Mouse (Mus musculus) heart, postnatal 0 days (tissue): Measurements from ENCODE around the gene Sh3gl3. TPM values are rescaled to one million over a fixed set of nuclear protein-coding genes. Genes with fewer than 3 reads are reported as not detected.
A peak's percentile ranks its signal among the peaks of the same experiment; 100 is the strongest.

Experiments used
- ATAC-seq: fragments of 200-750 bp; cut with Nextera tagmentation; 2 replicates; pipeline ENCODE4 v1.8.0; 2017; ENCODE audit warnings: low read depth, moderate number of reproducible peaks, moderate library complexity; ENCODE audit not compliant: insufficient read depth
- DNase-seq: peaks from one replicate; pipeline ENCODE4 v3.0.0-alpha.2; 2016; ENCODE audit warnings: low spot score
- H3K27ac ChIP-seq: fragments of 300-500 bp; sonication (generic); 2 replicates; pipeline ENCODE4 v1.5.1; 2014; ENCODE audit warnings: low read depth, mild to moderate bottlenecking
- H3K27me3 ChIP-seq: fragments of 300-500 bp; sonication (generic); 2 replicates; pipeline ENCODE4 v1.6.1; 2014; ENCODE audit warnings: low read length, mixed read lengths; ENCODE audit not compliant: control insufficient read depth, insufficient read depth
- H3K36me3 ChIP-seq: fragments of 300-500 bp; sonication (generic); replicated peaks from 2 replicates; pipeline ENCODE4 v1.6.1; 2014; ENCODE audit warnings: low read length, mixed read lengths; ENCODE audit not compliant: control insufficient read depth, insufficient read depth
- H3K4me1 ChIP-seq: fragments of 300-500 bp; sonication (generic); 2 replicates; pipeline ENCODE4 v1.6.1; 2014; ENCODE audit warnings: antibody characterized with exemption; ENCODE audit not compliant: control insufficient read depth, insufficient read depth
- H3K4me2 ChIP-seq: fragments of 300-500 bp; sonication (generic); 2 replicates; pipeline ENCODE4 v1.6.1; 2014; ENCODE audit warnings: low read depth, mild to moderate bottlenecking, low read length, moderate library complexity
- H3K4me3 ChIP-seq: fragments of 300-500 bp; sonication (generic); 2 replicates; pipeline ENCODE4 v1.5.1; 2014; ENCODE audit warnings: low read depth, low read length
- H3K9ac ChIP-seq: fragments of 300-500 bp; sonication (generic); replicated peaks from 2 replicates; pipeline ENCODE4 v1.6.1; 2014; ENCODE audit warnings: low read depth, low read length, mixed read lengths
- H3K9me3 ChIP-seq: fragments of 300-500 bp; sonication (generic); replicated peaks from 2 replicates; pipeline ENCODE4 v1.6.1; 2016; ENCODE audit warnings: low read length; ENCODE audit not compliant: control insufficient read depth
- CTCF ChIP-seq: IDR thresholded peaks from 2 replicates; pipeline ENCODE4 v1.5.1; 2016; ENCODE audit warnings: antibody characterized with exemption, control low read depth, low read depth
- EP300 ChIP-seq: IDR thresholded peaks from 2 replicates; pipeline ENCODE4 v1.6.1; 2016; ENCODE audit warnings: antibody characterized with exemption, low read depth
- WGBS: fragments of 180-500 bp; shearing (Covaris S2); extraction: QIAGEN DNeasy Blood & Tissue Kit; methylation state at CpG from one replicate; pipeline ENCODE4 v1.1.7; 2014; 5-methylcytosine and 5-hydroxymethylcytosine counted together
- polyA plus RNA-seq: library from polyadenylated mRNA; unstranded; fragments of >200 nt; fragmentation: Nextera tagmentation; extraction: Ambion mirVana; gene quantifications from 2 replicates; pipeline ENCODE4 v1.2.1, GENCODE M21; 2015
- total RNA-seq: library from RNA; depleted of rRNA; stranded (reverse); fragments of >200 nt; gene quantifications from 2 replicates; pipeline ENCODE4 v1.2.3, GENCODE M21; 2014; ENCODE audit warnings: low replicate concordance

Sh3gl3 gene
- total and polyA plus RNA-seq, 2 experiments from 2014 or later, result 1.1 to 3.3 TPM

- no peak for DNase-seq
- no peaks in the 10 kb centered on the region for H3K27me3 ChIP-seq
- 68% methylated on average over 18 of the region's 18 CpGs for WGBS
- no peaks in the 10 kb centered on the region for H3K36me3 ChIP-seq
- ATAC-seq, result no peak
- H3K4me3 ChIP-seq, result no peak overlapping the region
- TF ChIP-seq CTCF (peak; percentile 51), EP300 (no peak)
- no peak overlapping the region for H3K27ac ChIP-seq
- H3K9ac ChIP-seq, result no peak overlapping the region
- no peak overlapping the region for H3K4me2 ChIP-seq
- H3K4me1 ChIP-seq, result 0 out of 2 replicates have a peak, but pooled peaks cover 9% of the 10 kb centered on the region
- H3K9me3 ChIP-seq, result no peaks in the 10 kb centered on the region
These were observed 102.0 kb downstream of the Sh3gl3 start for GRCm38 (mm10) chr7:82275529-82276204.

DNA sequence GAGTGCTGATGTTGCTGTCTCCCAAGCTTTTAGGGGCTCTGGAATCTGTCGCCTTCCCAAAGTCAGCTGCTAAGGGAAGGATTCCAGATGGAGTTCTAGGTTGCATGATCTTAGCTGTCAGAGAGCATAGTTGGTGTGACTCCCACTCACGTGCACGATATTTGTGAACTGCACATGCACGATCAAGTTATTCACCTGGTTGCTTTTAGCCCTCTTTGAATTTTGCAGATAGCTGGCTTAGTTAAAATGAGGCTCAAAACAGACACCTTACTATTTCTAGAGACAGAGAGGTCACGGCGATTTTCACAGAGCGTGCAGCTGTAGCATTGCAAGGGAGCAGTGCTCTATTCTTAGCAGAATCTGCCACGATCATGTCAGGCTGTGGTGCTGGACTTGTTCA, 108.4 kb downstream of the Sh3gl3 start:
- DNase-seq, result no peak
- no peak overlapping the region for H3K4me3 ChIP-seq
- no peak for TF ChIP-seq EP300
- TF ChIP-seq CTCF, result no peak
- H3K36me3 ChIP-seq, result no peaks in the 10 kb centered on the region
- H3K4me2 ChIP-seq, result no peak overlapping the region; the same call in 1 of the 2 replicates
- no peaks in the 10 kb centered on the region for H3K9me3 ChIP-seq
- H3K27me3 ChIP-seq, result no peaks in the 10 kb centered on the region
- 34% methylated on average over 8 of the region's 8 CpGs for whole genome bisulfite sequencing
- no peak overlapping the region for H3K27ac ChIP-seq
- H3K4me1 ChIP-seq, result no peaks in the 10 kb centered on the region; the same call in 1 of the 2 replicates
- ATAC-seq, result no peak
- H3K9ac ChIP-seq, result no peak overlapping the region

DNA sequence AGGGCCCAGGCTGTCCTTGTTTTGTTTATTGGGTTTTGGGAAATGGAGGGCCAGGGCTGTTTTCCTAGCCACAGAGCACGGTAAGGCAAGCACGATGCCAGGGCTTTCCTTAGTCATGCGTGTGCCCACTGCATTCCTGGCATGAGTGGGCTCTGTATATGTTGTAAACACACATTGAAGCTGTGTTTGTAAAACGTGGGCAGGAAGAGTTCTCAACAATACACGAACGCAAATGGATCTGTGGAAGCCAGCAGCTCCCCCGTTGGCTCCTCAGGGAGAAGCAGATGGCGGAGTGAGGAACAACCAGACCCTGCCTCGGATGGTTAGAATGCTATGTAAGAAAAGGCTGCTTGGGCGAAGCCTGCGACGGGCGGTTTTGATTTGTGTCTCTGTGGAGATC, 108.8 kb downstream of the Sh3gl3 start:
- Histone ChIP-seq H3K4me2 (no peak overlapping the region; the same call in 1 of the 2 replicates), H3K4me3 (no peak overlapping the region), H3K9ac (no peak overlapping the region), H3K27me3 (no peaks in the 10 kb centered on the region), H3K27ac (no peak overlapping the region), H3K4me1 (no peaks in the 10 kb centered on the region; the same call in 1 of the 2 replicates), H3K9me3 (no peaks in the 10 kb centered on the region; the same call in 1 of the 2 replicates), H3K36me3 (no peaks in the 10 kb centered on the region)
- ATAC-seq (no peak), DNase-seq (no peak)
- WGBS, result 82% methylated on average over 13 of the region's 13 CpGs
- TF ChIP-seq EP300, result no peak

GRCm38 (mm10) chr7:82287242-82287641, 113.6 kb downstream of the Sh3gl3 start:
- Histone ChIP-seq H3K9me3 (no peaks in the 10 kb centered on the region; the same call in 1 of the 2 replicates), H3K27me3 (no peaks in the 10 kb centered on the region), H3K27ac (no peak overlapping the region), H3K4me3 (no peak overlapping the region), H3K36me3 (no peaks in the 10 kb centered on the region), H3K4me1 (no peaks in the 10 kb centered on the region), H3K9ac (no peak overlapping the region), H3K4me2 (no peak overlapping the region)
- WGBS, result 86% methylated on average over 2 of the region's 2 CpGs
- DNase-seq (no peak), ATAC-seq (no peak)
- no peak for TF ChIP-seq EP300
- TF ChIP-seq CTCF, result peak; percentile 14; the same call in 1 of the 2 replicates

DNA sequence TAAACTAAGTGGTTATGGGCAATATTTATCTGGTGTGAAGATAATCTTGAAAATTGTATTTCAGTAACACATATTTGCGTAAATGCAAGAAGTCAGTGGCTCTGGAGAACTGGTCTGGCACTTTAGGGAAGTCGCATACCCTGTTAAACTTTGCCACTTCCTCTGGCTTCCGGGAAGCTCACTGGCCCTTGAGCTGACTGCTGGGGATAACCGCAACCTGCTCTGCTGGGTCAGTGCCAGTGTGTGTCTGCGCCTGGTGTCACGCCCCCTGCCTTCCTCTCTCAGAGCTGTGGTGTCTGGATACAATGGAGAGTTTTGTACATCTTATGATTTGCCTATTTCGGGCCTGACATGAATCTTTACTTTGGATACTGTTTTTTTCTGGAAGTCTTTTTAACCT, 119.8 kb downstream of the Sh3gl3 start:
- Histone ChIP-seq H3K27me3 (no peaks in the 10 kb centered on the region), H3K9ac (no peak overlapping the region), H3K4me1 (no peaks in the 10 kb centered on the region), H3K4me3 (no peak overlapping the region), H3K9me3 (no peaks in the 10 kb centered on the region), H3K27ac (no peak overlapping the region), H3K4me2 (no peak overlapping the region), H3K36me3 (no peaks in the 10 kb centered on the region)
- TF ChIP-seq EP300 (no peak), CTCF (no peak)
- DNase-seq, result no peak
- 56% methylated on average over 7 of the region's 7 CpGs for WGBS
- no peak for ATAC-seq

DNA sequence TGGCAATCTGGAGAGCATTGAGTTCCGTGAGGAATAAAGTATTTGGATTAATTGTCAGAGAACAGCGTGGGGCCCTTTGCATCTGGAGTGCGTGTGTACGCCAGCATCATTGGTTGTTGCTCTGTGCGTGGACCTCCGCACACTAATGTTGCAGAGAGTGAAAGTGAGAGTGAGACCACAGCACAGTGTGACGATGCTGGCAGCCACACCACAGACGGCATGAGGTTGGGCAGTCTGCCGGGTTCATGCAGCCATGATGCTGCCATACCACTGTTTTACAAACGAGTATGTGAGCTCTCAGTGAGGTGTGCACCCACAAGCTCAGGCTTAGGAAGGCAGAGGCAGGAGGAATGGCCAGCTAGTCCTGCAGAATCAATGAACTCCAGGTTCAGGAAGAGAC, 120.4 kb downstream of the Sh3gl3 start:
- no peak overlapping the region for H3K9ac ChIP-seq
- 80% methylated on average over 10 of the region's 10 CpGs for WGBS
- no peaks in the 10 kb centered on the region for H3K36me3 ChIP-seq
- no peak overlapping the region for H3K4me3 ChIP-seq
- no peak overlapping the region for H3K4me2 ChIP-seq
- no peaks in the 10 kb centered on the region for H3K4me1 ChIP-seq
- no peaks in the 10 kb centered on the region for H3K9me3 ChIP-seq
- no peak overlapping the region for H3K27ac ChIP-seq
- no peak for ATAC-seq
- no peak for TF ChIP-seq CTCF
- TF ChIP-seq EP300, result no peak
- no peak for DNase-seq
- no peaks in the 10 kb centered on the region for H3K27me3 ChIP-seq
